Mouse (Mus musculus) spleen, postnatal 10 days (tissue): ENCODE data around the gene Gm21972.

Source experiments
- DNase-seq, 2 experiments: peaks; one replicate each; pipeline ENCODE4 v3.0.0; 2021 to 2022; ENCODE audit warnings: low spot score in 2 of 2

The Gm21972 gene

DNA sequence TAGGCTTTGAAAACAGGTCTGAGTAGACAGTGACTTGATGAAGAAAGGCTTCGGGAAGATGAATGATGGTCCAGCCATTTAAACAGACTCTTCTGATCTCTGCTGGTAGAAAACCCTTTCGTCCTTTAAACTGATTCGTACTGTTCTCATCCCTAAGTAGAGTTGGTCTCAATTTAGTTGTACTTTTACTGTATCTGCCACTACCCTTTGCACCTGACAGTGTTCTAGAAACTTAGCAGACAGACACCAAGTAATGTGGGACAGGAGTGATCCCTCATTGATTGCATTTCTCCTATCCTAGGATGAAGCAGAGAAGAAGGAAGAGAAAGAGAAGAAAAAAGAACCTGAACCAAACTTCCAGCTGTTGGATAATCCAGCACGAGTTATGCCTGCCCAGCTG lies at the start of gene Gm21972:
TSS of gene Gm21972 (plus strand) at position 301 of the 400 bp plus-strand sequence.
- DNase-seq: no peak

- no peak for DNase-seq
These were observed 39.0 kb upstream of the Gm21972 start for GRCm38 (mm10) chr1:86094413-86094812.

DNA sequence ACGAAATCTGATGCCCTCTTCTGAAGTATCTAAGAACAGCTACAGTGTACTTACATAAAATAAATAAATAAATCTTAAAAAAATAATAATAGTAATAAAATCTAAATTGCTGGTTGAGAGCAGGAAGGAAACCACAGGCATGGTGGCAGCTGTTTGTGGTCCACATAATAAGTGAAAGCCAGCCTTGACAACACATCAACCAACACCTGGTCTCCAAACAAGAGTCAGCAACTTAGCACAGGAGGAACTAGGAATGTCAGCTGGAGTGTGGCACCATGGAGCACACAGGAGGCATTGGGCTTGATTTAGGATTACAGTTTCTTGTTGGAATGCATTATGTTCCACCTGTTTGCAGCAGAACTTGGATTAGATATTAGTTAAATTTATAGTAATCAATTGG lies 28.4 kb upstream of the Gm21972 start:
- no peak for DNase-seq

DNA sequence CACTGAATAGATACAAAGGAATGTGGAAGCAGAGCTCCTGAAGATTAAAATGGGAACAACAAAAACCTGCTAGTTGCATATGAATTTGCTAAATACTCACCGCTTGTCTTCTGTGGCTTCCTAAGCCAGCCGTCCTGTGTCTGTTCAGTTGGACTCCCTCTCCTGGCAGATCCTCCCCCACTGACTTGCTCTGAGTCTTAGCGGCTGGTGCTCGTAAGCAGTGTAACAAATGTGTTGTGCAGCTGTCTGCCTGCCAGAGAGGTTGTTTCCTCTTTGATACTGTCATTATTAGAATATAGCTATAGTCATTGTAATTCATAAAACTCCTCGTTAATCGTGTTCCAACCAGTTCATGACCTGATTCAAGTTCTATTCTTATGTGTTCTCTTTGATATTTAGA lies 21.7 kb upstream of the Gm21972 start, which contains the start of gene Htr2b:
TSS of gene Htr2b (minus strand) at position 192 of the 400 bp plus-strand sequence.
- DNase-seq: peak in 1 of 2 experiments; percentile 17

- DNase-seq: no peak
These were observed 19.3 kb upstream of the Gm21972 start for GRCm38 (mm10) chr1:86114141-86114540.

GRCm38 (mm10) chr1:86119549-86119948 lies 13.9 kb upstream of the Gm21972 start:
- no peak for DNase-seq

- DNase-seq: no peak
These were observed 7.4 kb upstream of the Gm21972 start for GRCm38 (mm10) chr1:86126036-86126435.

GRCm38 (mm10) chr1:86135315-86135714 lies 1.9 kb downstream of the Gm21972 start:
- DNase-seq: no peak

DNA sequence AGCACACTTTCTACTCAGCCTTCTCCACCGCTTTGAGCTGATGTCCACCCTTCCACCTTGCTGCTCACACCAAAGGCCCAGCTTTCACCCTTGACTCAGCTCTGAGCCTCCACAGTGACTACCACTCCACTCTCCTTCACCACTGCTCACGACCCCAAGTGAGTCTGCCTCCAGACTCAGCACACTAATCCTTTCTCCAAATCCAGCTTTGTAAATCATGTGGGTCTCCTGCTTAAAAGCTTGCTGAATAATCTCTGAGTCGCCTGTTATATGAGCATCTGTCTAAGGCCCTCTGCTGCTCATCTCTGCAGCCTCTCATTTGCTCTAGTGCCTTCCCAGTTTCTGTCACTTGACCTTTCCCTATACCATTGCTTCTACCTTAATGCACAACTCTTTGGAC lies 7.6 kb downstream of the Gm21972 start:
- no peak for DNase-seq

GRCm38 (mm10) chr1:86143165-86143564 lies 9.7 kb downstream of the Gm21972 start:
- DNase-seq: no peak

DNA sequence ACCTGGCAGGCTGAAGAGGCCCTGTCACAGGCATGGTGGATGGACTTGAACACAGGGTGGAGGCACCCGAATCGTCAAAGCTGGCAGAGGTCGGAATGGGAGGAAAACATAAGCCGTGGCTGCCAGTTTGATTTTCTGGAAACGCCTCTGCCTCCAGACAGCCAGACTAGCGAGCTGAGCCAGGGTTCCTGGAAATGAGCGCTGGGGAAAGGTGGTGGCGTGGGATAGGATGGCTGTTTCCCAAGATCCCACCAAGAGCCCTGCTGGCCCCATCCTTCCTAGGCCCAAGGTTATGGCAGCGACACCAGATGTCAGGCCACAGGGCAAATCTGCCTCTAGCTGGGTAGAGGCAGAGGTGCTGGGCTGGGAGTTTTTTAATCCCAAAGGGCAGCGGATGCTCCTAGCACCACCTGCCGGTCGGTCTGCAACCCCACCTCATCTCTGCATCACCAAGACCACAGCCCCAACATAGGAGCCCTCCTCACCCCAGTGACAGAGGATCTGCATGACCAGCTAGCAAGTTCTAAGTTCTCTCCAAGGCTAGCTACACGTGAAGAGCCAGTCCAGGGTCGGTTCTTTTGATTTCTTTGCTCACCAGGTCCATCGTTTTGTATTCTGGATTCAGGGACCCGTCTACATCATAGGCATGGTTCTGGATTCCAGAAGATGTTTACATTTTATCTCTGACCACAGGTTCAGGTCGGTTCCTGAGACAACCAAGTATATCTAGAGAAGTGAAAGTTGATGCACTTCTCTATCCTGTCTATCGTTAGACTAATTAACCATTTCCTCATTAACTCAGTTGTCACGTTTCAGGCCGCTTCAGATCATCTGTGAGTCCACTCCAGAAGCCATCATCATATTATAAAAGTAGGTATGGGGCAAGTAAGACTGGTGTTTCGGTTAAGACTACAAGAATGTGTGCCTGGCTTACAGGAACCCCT lies 10.8 kb downstream of the Gm21972 start:
- peak in 1 of 2 experiments; percentile 22 for DNase-seq

DNA sequence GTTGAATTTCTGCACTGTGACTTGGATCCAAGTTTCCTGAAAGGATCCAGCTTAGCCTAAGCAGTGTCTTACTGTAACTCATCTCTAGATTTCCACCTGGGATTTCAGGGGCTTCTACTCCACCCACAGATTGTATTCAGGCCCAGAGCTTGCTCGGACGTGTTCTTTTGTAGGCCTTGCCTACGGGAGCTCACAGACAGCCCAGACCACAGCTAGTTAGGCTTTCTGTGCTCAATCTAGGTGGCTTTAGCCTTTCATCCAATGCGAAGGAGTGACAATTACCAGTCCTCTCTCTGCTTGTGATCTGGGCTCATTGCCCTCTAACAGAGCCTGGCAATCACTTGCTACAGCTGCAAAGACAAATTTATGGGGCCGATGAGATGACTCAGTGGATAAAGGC lies 12.9 kb downstream of the Gm21972 start:
- no peak for DNase-seq

- DNase-seq: no peak
These were observed 14.1 kb downstream of the Gm21972 start for GRCm38 (mm10) chr1:86147557-86147956.

- DNase-seq: no peak
These were observed 14.7 kb downstream of the Gm21972 start for GRCm38 (mm10) chr1:86148161-86148560.

- no peak for DNase-seq
These were observed 17.5 kb downstream of the Gm21972 start for GRCm38 (mm10) chr1:86150929-86151328.

DNA sequence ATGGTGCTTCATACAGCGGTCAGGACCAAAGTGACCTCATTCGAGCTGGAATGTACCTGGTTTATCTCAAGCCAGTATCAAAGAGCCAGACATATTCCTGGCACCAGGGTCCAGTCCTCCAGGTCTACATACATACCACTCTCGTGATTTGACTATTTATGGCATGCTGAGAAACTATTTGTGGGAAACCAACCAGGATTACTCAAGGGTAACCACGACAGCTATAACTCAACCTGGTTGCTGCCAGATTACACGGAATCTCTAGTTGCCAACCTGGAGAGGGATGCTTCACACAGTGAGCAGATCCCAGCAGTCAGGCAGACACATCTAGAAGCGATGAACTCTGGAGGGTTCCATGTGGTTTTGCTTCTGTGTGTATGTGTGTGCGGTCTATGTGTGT lies 17.9 kb downstream of the Gm21972 start:
- DNase-seq: no peak

DNA sequence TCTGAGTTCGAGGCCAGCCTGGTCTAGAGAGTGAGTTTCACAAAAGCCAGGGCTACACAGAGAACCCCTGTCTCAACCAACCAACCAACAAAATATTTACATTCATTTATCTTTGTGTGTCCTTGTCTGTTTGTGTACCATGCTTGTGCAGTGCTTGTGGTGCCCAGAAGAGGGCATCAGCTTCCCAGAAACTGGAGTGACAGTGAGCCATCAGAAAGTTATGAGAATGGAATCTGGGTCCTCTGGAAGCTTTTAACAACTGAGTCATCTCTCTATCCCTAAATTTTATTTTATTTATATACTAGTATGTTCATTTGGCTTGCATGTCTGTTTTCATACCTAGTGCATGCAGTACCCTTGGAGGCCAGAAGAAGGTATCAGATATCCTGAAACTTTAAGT lies 19.2 kb downstream of the Gm21972 start:
- peak in 1 of 2 experiments; percentile 46 for DNase-seq

DNA sequence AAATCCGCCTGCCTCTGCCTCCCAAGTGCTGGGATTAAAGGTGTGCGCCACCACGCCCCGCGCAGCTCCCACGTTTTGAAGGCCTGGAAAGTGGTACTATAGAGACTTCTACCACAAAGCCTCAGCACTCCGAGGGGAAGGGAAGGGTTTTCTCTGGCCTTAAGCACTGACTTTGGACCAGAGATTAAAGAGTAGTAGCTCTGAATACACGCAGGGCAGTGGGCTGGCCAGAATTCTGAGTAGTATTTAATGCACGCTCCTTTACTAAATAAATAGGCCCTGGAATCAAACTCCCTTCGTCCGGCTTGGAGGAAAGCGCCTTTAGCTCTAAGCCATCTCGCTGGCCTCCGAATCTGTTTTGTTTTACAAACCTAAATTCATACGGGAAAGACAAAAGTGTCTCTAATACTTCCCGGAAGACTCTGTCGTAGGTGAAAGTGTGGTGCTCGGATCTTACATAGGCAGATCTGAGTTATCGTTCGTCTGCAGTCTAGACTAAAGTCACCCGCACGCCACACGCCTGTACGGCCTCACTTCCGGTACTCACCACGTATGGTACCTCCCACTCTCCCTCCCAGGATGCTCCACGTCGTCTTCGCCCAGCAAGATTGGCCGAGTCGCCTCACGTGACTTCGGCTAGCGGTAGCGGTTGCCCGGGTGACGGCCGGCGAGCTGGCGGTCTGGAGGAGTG lies 20.8 kb downstream of the Gm21972 start, which contains the start of gene Armc9:
TSS of gene Armc9 (plus strand) at position 648 of the 691 bp plus-strand sequence.
- peak; percentile 89 to 98 for DNase-seq

DNA sequence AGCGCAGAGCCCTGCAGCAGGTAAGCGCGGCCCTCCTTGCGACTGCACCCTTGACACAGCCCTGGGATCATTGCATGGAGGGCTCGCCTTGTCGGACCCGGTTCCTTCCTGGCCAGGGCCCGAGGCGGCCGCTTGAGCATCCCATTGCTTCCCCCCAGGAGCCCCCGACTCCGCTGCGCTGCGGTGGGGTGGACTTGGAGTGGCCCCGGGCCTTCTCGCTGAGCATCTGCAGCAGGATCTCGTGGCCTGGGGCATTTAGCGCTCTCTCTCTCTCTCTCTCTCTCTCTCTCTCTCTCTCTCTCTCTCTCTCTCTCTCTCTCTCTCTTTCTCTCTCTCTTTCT lies 21.4 kb downstream of the Gm21972 start:
- no peak for DNase-seq

DNA sequence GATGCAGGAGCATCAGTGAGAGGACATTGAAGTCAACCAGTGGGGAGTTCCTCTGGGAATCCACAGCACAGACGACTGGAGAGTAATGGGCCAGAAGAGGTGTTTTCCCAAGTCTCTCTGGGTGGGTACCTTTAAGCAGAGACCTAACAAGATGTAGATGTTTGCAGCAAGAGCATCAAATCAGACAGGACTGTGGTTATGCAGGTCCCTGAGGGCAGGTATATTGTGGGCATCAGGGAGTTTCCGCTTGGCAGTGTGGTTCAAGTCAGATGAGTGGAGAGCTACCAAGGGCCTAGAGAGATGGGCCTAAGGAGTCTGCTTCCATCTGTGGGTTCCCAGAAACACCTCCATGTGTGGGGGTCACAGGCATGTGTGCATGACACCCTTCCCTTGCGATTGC lies 22.6 kb downstream of the Gm21972 start:
- no peak for DNase-seq

- DNase-seq: no peak
These were observed 23.2 kb downstream of the Gm21972 start for GRCm38 (mm10) chr1:86156595-86156994.

GRCm38 (mm10) chr1:86160059-86160458 lies 26.6 kb downstream of the Gm21972 start:
- no peak for DNase-seq

GRCm38 (mm10) chr1:86160479-86160878 lies 27.0 kb downstream of the Gm21972 start:
- no peak for DNase-seq
